In the genomic region with DNA sequence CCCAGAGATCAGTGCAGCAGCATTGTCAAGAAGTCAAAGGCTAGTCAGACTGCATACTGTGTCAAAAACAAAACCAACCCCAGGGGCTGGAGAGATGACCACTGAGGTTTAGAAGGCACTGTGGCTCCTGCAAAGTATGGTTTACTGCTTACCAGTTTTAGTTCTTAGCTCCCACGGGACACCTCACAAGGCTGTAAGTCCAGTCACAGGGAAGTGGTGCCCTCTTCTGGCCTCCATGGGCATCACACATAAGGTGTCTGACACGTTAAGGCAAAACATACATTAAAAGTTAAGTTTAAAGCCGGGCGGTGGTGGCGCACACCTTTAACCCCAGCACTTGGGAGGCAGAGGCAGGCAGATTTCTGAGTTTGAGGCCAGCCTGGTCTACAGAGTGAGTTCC, we compare ENCODE assay signal across 9 mouse cellular contexts. TPM values are rescaled to one million over a fixed set of nuclear protein-coding genes. Genes with fewer than 3 reads are reported as not detected.
DNase-seq lines count a peak whose midpoint lies in the region; ATAC-seq lines count a peak whose summit lies in the region.
"Had no signal": no experiment of that assay in that cellular context is flagged by ENCODE, and none has a peak within 500 bp of the region (broad histone marks: within the 10 kb centered on the region; RNA-seq: fewer than 3 reads in every experiment).

No protein-coding gene starts in this region.

- H3K4me3 ChIP-seq in hindbrain, embryonic 15.5 days: no peak overlapping the region
- H3K4me3 ChIP-seq in midbrain, embryonic 13.5 days (replicated peaks): peak overlapping the region; percentile 19; the same call in 1 of the 2 replicates

- H3K9me3 ChIP-seq in hindbrain, embryonic 15.5 days: no peaks in the 10 kb centered on the region
- H3K9me3 ChIP-seq in midbrain, embryonic 13.5 days: no peaks in the 10 kb centered on the region

- H3K27me3 ChIP-seq in hindbrain, embryonic 15.5 days: peaks cover 9% of the 10 kb centered on the region
- H3K27me3 ChIP-seq in midbrain, embryonic 13.5 days: 0 out of 2 replicates have a peak, but pooled peaks cover 4% of the 10 kb centered on the region

- peaks cover 21% of the 10 kb centered on the region for H3K4me1 ChIP-seq in hindbrain, embryonic 15.5 days (replicated peaks)
- peaks cover 49% of the 10 kb centered on the region for H3K4me1 ChIP-seq in midbrain, embryonic 13.5 days (replicated peaks)

- no peak for ATAC-seq in cerebellum, adult (ENCODE audit: insufficient number of reproducible peaks, low FRiP score, low TSS enrichment)
- ATAC-seq in hindbrain, embryonic 15.5 days (ENCODE audit: low FRiP score, low read depth): no peak
- no peak for ATAC-seq in midbrain, embryonic 13.5 days

- H3K27ac ChIP-seq in hindbrain, embryonic 15.5 days (replicated peaks): no peak overlapping the region
- no peak overlapping the region for H3K27ac ChIP-seq in midbrain, embryonic 13.5 days

- H3K9ac ChIP-seq in hindbrain, embryonic 15.5 days: no peak overlapping the region
- H3K9ac ChIP-seq in midbrain, embryonic 13.5 days (replicated peaks): no peak overlapping the region

- 52% methylated on average over 5 of the region's 5 CpGs for WGBS in hindbrain, embryonic 15.5 days
- WGBS in midbrain, embryonic 13.5 days: 64% methylated on average over 5 of the region's 5 CpGs

- no peaks in the 10 kb centered on the region for H3K36me3 ChIP-seq in hindbrain, embryonic 15.5 days
- peaks cover 15% of the 10 kb centered on the region; the same call in 1 of the 2 replicates for H3K36me3 ChIP-seq in midbrain, embryonic 13.5 days

- peak overlapping the region; percentile 19; the same call in 1 of the 2 replicates for H3K4me2 ChIP-seq in hindbrain, embryonic 15.5 days
- H3K4me2 ChIP-seq in midbrain, embryonic 13.5 days (replicated peaks): peak overlapping the region; percentile 81

- DNase-seq in cerebellum, adult 18-20 months: peak; percentile 15 to 22
- DNase-seq in thymus, postnatal 0 days (ENCODE audit: low spot score): peak; percentile 43
- no peak for DNase-seq in thymus, postnatal 10 days (ENCODE audit: low spot score in 2 of 2)
- no peak for DNase-seq in urinary bladder, adult 2 months (ENCODE audit: low spot score)
- no peak for DNase-seq in gastrocnemius, adult 8-10 months (ENCODE audit: low spot score in 2 of 2)

RNA-seq across cellular contexts. Expression of a gene that starts 2.6 kb away (rescaled TPM):
- 465 and 485 TPM in 2 replicates for polyA plus RNA-seq in thymus, postnatal 0 days (2015; fragmentation: Nextera tagmentation; extraction: Ambion mirVana)
- 64.0 and 73.5 TPM in 2 replicates for polyA plus RNA-seq in hindbrain, embryonic 15.5 days (2015; fragmentation: Nextera tagmentation; extraction: Ambion mirVana)
- 153 and 175 TPM in 2 replicates for polyA plus RNA-seq in midbrain, embryonic 13.5 days (2015; fragmentation: Nextera tagmentation; extraction: Ambion mirVana)
- 3.9 and 4.0 TPM in 2 replicates for polyA plus RNA-seq in urinary bladder, adult 2 months (2012; rRNA removed)
- under 1 TPM; 0.46 to 0.73 (median 0.50) TPM for total RNA-seq in gastrocnemius, adult 8-10 months (2022)

RNA-seq across cellular contexts. Expression of a gene that starts 29.1 kb away (rescaled TPM):
- polyA plus RNA-seq in thymus, postnatal 0 days (2015; fragmentation: Nextera tagmentation; extraction: Ambion mirVana): 0.89 and 0.95 TPM in 2 replicates
- polyA plus RNA-seq in hindbrain, embryonic 15.5 days (2015; fragmentation: Nextera tagmentation; extraction: Ambion mirVana): 1.3 and 1.6 TPM in 2 replicates
- 0.90 and 1.0 TPM in 2 replicates for polyA plus RNA-seq in midbrain, embryonic 13.5 days (2015; fragmentation: Nextera tagmentation; extraction: Ambion mirVana)
- 49.0 and 49.9 TPM in 2 replicates for polyA plus RNA-seq in urinary bladder, adult 2 months (2012; rRNA removed)
- 1 to 10 TPM; 1.9 to 3.4 (median 2.9) TPM for total RNA-seq in gastrocnemius, adult 8-10 months (2022)
- total RNA-seq: ES-E14 had no signal

RNA-seq across cellular contexts. Expression of a gene that starts 59.6 kb away (rescaled TPM):
- 2.8 and 5.2 TPM in 2 replicates for polyA plus RNA-seq in thymus, postnatal 0 days (2015; fragmentation: Nextera tagmentation; extraction: Ambion mirVana)
- 14.3 TPM in 2 replicates for polyA plus RNA-seq in hindbrain, embryonic 15.5 days (2015; fragmentation: Nextera tagmentation; extraction: Ambion mirVana)
- polyA plus RNA-seq in midbrain, embryonic 13.5 days (2015; fragmentation: Nextera tagmentation; extraction: Ambion mirVana): 16.8 and 19.1 TPM in 2 replicates
- 12.3 and 13.1 TPM in 2 replicates for polyA plus RNA-seq in urinary bladder, adult 2 months (2012; rRNA removed)
- 1 to 10 TPM; 3.2 to 4.5 (median 4.2) TPM for total RNA-seq in gastrocnemius, adult 8-10 months (2022)

Comparison
In these comparisons a context has a peak if more than half of its experiments do, and no peak if none do; other contexts are left out.
1. DNase-seq: peak in cerebellum, adult 18-20 months (2 of 2) and thymus, postnatal 0 days (single experiment); none in thymus, postnatal 10 days (0 of 2), urinary bladder, adult 2 months (single experiment) and gastrocnemius, adult 8-10 months (0 of 2).
2. RNA of a gene that starts 2.6 kb away (polyA plus RNA-seq): 465 to 485 TPM in thymus, postnatal 0 days, 153 to 175 TPM in midbrain, embryonic 13.5 days and 64.0 to 73.5 TPM in hindbrain, embryonic 15.5 days; 3.9 to 4.0 TPM in urinary bladder, adult 2 months; every median in the first group is over 10 times any median in the second.
3. RNA of a gene that starts 29.1 kb away (polyA plus RNA-seq): 49.0 to 49.9 TPM in urinary bladder, adult 2 months; 1.3 to 1.6 TPM in hindbrain, embryonic 15.5 days, 0.90 to 1.0 TPM in midbrain, embryonic 13.5 days and 0.89 to 0.95 TPM in thymus, postnatal 0 days; every median in the first group is over 10 times any median in the second.